Mouse (Mus musculus): ENCODE data around the gene Dgkh.

DNA sequence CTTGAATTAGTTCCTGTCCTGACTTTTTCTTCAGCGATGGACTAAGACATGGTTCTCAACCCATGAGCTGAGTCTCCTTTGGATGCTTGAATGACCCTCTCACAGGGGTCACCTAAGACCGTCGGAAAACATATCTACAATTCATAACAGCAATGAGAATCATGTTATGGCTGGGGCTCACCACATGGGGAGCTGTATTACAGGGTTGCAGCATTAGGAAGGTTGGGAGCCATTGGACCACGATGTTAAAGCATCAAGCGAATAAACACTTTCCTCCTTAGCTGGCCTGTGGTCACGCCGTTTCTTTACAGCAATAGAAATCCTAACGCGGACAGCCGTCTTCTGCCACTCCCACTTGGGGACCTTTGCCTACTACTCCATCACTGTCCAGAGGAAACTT is 62.6 kb downstream of the Dgkh start:
- TF ChIP-seq CTCF (IDR thresholded peaks at IDR 0.05; ENCODE audit: extremely low read depth, insufficient read depth, insufficient read length, insufficient replicate concordance) = peak; percentile 7; the same call in 1 of the 2 replicates
- no peak for TF ChIP-seq POLR2A (IDR thresholded peaks at IDR 0.05; ENCODE audit: low read depth, low read length)

All from spleen, adult 2 months (tissue).